Mouse (Mus musculus): ENCODE measurements around the gene Hnrnpdl. TPM values are rescaled to one million over a fixed set of nuclear protein-coding genes. Genes with fewer than 3 reads are reported as not detected.

Gene Hnrnpdl
- total and polyA plus RNA-seq, 3 experiments: 75.6 to 207 (median 165) TPM

DNA sequence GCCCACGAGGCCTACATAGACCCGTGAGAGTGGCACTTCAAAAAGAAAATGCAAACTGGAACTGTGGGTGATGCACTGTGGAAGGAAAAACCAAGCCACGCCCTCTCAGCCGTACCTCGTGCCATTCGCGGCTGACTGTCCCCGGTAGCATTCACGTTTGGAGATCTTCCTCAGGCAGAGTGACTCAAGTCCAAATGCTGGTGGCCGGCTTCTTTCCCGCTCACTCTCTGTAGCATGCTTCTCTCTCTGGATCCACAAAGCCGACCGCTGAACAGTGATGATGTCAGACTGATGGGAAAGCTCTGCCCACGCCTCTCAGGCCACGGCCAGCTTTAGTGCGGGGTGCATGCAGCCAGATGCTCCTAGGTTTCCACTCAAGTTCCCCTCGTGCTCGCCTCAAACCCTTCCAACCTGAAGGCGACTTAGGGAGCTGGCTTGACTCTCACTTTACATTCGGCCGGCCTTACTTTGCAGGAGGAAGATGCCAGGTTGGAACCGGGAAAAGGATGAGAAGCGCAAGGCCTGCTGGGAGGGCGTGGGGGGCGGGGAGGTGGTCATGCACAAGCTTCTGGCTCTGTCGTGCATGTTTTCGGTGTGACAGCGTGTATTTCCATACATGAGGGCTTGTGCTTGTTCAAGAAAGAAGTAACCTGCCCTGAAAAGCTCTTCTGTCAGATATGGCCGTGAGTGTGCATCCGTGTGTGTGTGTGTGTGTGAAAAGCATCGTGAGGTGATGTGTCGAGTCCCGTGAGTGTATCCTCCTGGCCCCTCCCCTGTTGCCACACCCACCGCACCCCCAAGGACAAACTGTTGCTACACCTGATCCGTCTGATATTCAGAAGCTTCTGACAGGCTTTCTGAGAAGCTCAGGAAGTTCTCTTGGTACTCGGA is 39.8 kb upstream of the Hnrnpdl start:
- peaks cover 0 to 19% of the 10 kb centered on the region in 2 experiments for H3K36me3 ChIP-seq (replicated peaks in 1 of 2; ENCODE audit: control insufficient read depth in 1 of 2, insufficient read depth in 1 of 2, low read length in 1 of 2)
- no peak overlapping the region for H3K27ac ChIP-seq (ENCODE audit: insufficient read depth, low read depth)
- H3K9me3 ChIP-seq (replicated peaks; ENCODE audit: low read length): peaks cover 6% of the 10 kb centered on the region
- TF ChIP-seq IRF4 (IDR thresholded peaks at IDR 0.05; ENCODE audit: low read depth, low read length) (no peak), MAX (IDR thresholded peaks at IDR 0.05; ENCODE audit: low read length) (peak; percentile 22; the same call in 1 of the 2 replicates), BHLHE40 (IDR thresholded peaks at IDR 0.05; ENCODE audit: low read depth, low read length) (peak; percentile 66)
- no peak overlapping the region for H3K9ac ChIP-seq (ENCODE audit: insufficient read depth, low read depth)
- H3K4me3 ChIP-seq (replicated peaks in 1 of 3; ENCODE audit: low read depth in 2 of 3, low read length in 2 of 3, poor library complexity in 1 of 3): no peak overlapping the region
- H3K4me2 ChIP-seq (ENCODE audit: insufficient read depth, low read depth, poor library complexity, severe bottlenecking): no peak overlapping the region
- in situ Hi-C loops (cut with MboI; ENCODE audit: low pct_ligation_motif_present, low pct_unique_long_range_greater_than_20kb, low sequenced_read_pairs) (loop anchor here (5.0 to 25.0 kb wide), 2 partner anchors 163 to 233 kb away; no protein-coding TSS in a partner anchor), dilution Hi-C loops (cut with MboI; ENCODE audit: extremely low pct_ligation_motif_present, extremely low pct_unique_long_range_greater_than_20kb, low sequenced_read_pairs) (no loop called here)
- no peaks in the 10 kb centered on the region for H3K27me3 ChIP-seq (replicated peaks)
- H3K4me1 ChIP-seq (ENCODE audit: control insufficient read depth in 1 of 2, insufficient read depth in 2 of 2): peaks cover 2 to 4% of the 10 kb centered on the region in 2 experiments; a peak in 3 of 4 replicates
- H3K79me2 ChIP-seq (replicated peaks; ENCODE audit: control insufficient read depth, extremely low read depth, insufficient read depth, poor library complexity, severe bottlenecking): no peaks in the 10 kb centered on the region
- no peak for DNase-seq (ENCODE audit: extremely low read depth)

DNA sequence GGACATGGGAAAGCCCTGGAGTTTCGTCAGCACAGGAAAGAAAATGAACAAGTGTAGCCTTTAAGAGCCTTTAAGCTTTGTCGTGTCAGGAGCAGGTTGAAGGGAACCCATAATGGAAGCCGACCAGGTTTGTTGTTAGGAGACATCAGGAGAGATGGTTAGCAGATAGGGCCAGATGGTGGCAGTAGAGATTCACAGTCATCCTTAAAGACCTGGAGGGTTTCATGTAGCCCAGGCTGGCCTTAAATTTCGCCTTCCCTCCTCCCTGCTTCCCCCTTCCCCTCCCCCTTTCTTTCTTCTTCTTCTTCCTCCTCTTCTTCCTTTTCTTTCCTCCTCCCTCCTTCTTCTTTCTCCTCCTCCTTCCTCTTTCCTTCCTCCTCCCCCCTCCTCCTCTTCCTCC is 35.1 kb upstream of the Hnrnpdl start:
- no peaks in the 10 kb centered on the region for H3K9me3 ChIP-seq (replicated peaks; ENCODE audit: low read length)
- H3K4me2 ChIP-seq (ENCODE audit: insufficient read depth, low read depth, poor library complexity, severe bottlenecking): no peak overlapping the region
- in situ Hi-C loops (cut with MboI; ENCODE audit: low pct_ligation_motif_present, low pct_unique_long_range_greater_than_20kb, low sequenced_read_pairs): no loop called here
- no peak for TF ChIP-seq JUN (IDR thresholded peaks at IDR 0.05; ENCODE audit: insufficient read depth, low read depth, low read length)
- no peak for TF ChIP-seq NELFE (IDR thresholded peaks at IDR 0.05; ENCODE audit: low read depth, low read length)
- TF ChIP-seq PAX5 (IDR thresholded peaks at IDR 0.05; ENCODE audit: low read length): no peak
- TF ChIP-seq RAD21 (IDR thresholded peaks at IDR 0.05; ENCODE audit: low read depth, low read length): peak; percentile 39
- peak in 1 of 2 experiments; percentile 53; a peak in 2 of 4 replicates for TF ChIP-seq CTCF (conservative IDR thresholded peaks at IDR 0.05 in 1 of 2, IDR thresholded peaks at IDR 0.05 in 1 of 2; ENCODE audit: low read depth in 2 of 2, low read length in 2 of 2)
- no peak overlapping the region for H3K9ac ChIP-seq (ENCODE audit: insufficient read depth, low read depth)
- peaks cover 0 to 4% of the 10 kb centered on the region in 2 experiments; a peak in 2 of 4 replicates for H3K4me1 ChIP-seq (ENCODE audit: control insufficient read depth in 1 of 2, insufficient read depth in 2 of 2)
- H3K27me3 ChIP-seq (replicated peaks): no peaks in the 10 kb centered on the region
- H3K4me3 ChIP-seq (replicated peaks in 1 of 3; ENCODE audit: low read depth in 2 of 3, low read length in 2 of 3, poor library complexity in 1 of 3): no peak overlapping the region
- peaks cover 5 to 63% of the 10 kb centered on the region in 2 experiments for H3K36me3 ChIP-seq (replicated peaks in 1 of 2; ENCODE audit: control insufficient read depth in 1 of 2, insufficient read depth in 1 of 2, low read length in 1 of 2)
- dilution Hi-C loops (cut with MboI; ENCODE audit: extremely low pct_ligation_motif_present, extremely low pct_unique_long_range_greater_than_20kb, low sequenced_read_pairs): no loop called here
- no peak overlapping the region for H3K27ac ChIP-seq (ENCODE audit: insufficient read depth, low read depth)
- H3K79me2 ChIP-seq (replicated peaks; ENCODE audit: control insufficient read depth, extremely low read depth, insufficient read depth, poor library complexity, severe bottlenecking): no peaks in the 10 kb centered on the region
- DNase-seq (ENCODE audit: extremely low read depth): peak; percentile 12

DNA sequence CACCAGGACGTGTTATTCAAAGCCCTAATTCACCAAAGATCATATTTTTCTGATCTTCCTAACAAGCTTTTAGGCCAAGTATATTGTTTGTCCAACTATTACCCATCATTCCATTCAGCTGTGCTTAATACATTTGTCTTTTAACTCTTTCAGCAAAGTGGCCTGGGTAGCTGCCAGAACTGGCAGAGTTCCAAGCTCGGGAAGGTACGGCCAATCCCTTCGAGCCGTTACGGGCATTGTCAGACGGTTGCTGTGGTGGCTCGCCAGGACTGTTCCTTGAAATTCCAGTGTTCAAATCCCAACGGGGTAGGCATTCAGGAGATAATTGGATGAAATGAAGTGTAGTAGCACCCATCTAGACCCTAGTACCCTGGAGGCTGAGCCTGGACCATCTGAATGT is 33.1 kb upstream of the Hnrnpdl start:
- Histone ChIP-seq H3K27me3 (replicated peaks) (no peaks in the 10 kb centered on the region), H3K36me3 (replicated peaks in 1 of 2; ENCODE audit: control insufficient read depth in 1 of 2, insufficient read depth in 1 of 2, low read length in 1 of 2) (peaks cover 14 to 80% of the 10 kb centered on the region in 2 experiments), H3K4me3 (replicated peaks in 1 of 3; ENCODE audit: low read depth in 2 of 3, low read length in 2 of 3, poor library complexity in 1 of 3) (no peak overlapping the region), H3K27ac (ENCODE audit: insufficient read depth, low read depth) (no peak overlapping the region), H3K4me1 (ENCODE audit: control insufficient read depth in 1 of 2, insufficient read depth in 2 of 2) (no peaks in the 10 kb centered on the region), H3K9me3 (replicated peaks; ENCODE audit: low read length) (no peaks in the 10 kb centered on the region), H3K4me2 (ENCODE audit: insufficient read depth, low read depth, poor library complexity, severe bottlenecking) (no peak overlapping the region), H3K9ac (ENCODE audit: insufficient read depth, low read depth) (no peak overlapping the region), H3K79me2 (replicated peaks; ENCODE audit: control insufficient read depth, extremely low read depth, insufficient read depth, poor library complexity, severe bottlenecking) (no peaks in the 10 kb centered on the region)
- TF ChIP-seq MXI1 (IDR thresholded peaks at IDR 0.05; ENCODE audit: low read depth, low read length) (no peak), JUN (IDR thresholded peaks at IDR 0.05; ENCODE audit: insufficient read depth, low read depth, low read length) (no peak), SMC3 (IDR thresholded peaks at IDR 0.05; ENCODE audit: low read depth, low read length) (no peak)
- dilution Hi-C loops (cut with MboI; ENCODE audit: extremely low pct_ligation_motif_present, extremely low pct_unique_long_range_greater_than_20kb, low sequenced_read_pairs): no loop called here
- no peak for DNase-seq (ENCODE audit: extremely low read depth)
- in situ Hi-C loops (cut with MboI; ENCODE audit: low pct_ligation_motif_present, low pct_unique_long_range_greater_than_20kb, low sequenced_read_pairs): no loop called here

Data from CH12.LX (cell line).